Mouse (Mus musculus): ENCODE data around the gene Man1c1. TPM values are rescaled to one million over a fixed set of nuclear protein-coding genes. Genes with fewer than 3 reads are reported as not detected.

The Man1c1 gene
- polyA plus RNA-seq, 1 experiment from 2014 or later, result 3.7 TPM

GRCm38 (mm10) chr4:134551494-134552316 lies 152.4 kb downstream of the Man1c1 start, which contains the start of gene Selenon:
Selenon (minus strand) TSS chr4:134552166.
- peak within 1 kb of the TSS; percentile 86 for H3K27ac ChIP-seq (ENCODE audit: low read length)
- H3K9me3 ChIP-seq (ENCODE audit: low read length), result peaks cover 10% of the 10 kb centered on the region; the same call in 1 of the 2 replicates
- H3K4me2 ChIP-seq (replicated peaks; ENCODE audit: low read depth, low read length), result peak within 1 kb of the TSS; percentile 75
- peak within 1 kb of the TSS; percentile 98 for H3K9ac ChIP-seq (replicated peaks; ENCODE audit: low read length)
- peaks cover 24% of the 10 kb centered on the region for H3K36me3 ChIP-seq (ENCODE audit: insufficient read depth, low read length)
- WGBS, result under 1% methylated on average over 48 of the region's 67 CpGs
- no peaks in the 10 kb centered on the region for H3K27me3 ChIP-seq (ENCODE audit: insufficient read depth, low read length)
- H3K4me3 ChIP-seq (ENCODE audit: low read length), result peak within 1 kb of the TSS; percentile 80
- H3K4me1 ChIP-seq (ENCODE audit: insufficient read depth, low read length), result peaks cover 27% of the 10 kb centered on the region
- peak; percentile 94 for ATAC-seq (ENCODE audit: low FRiP score, low TSS enrichment)

GRCm38 (mm10) chr4:134549899-134550298 lies 154.2 kb downstream of the Man1c1 start:
- H3K27ac ChIP-seq (ENCODE audit: low read length), result no peak overlapping the region
- no peak overlapping the region for H3K4me2 ChIP-seq (replicated peaks; ENCODE audit: low read depth, low read length)
- no peaks in the 10 kb centered on the region for H3K27me3 ChIP-seq (ENCODE audit: insufficient read depth, low read length)
- no peak for ATAC-seq (ENCODE audit: low FRiP score, low TSS enrichment)
- H3K4me1 ChIP-seq (ENCODE audit: insufficient read depth, low read length), result peaks cover 27% of the 10 kb centered on the region
- H3K36me3 ChIP-seq (ENCODE audit: insufficient read depth, low read length), result peaks cover 29% of the 10 kb centered on the region
- no peak overlapping the region for H3K4me3 ChIP-seq (ENCODE audit: low read length)
- H3K9ac ChIP-seq (replicated peaks; ENCODE audit: low read length), result no peak overlapping the region
- H3K9me3 ChIP-seq (ENCODE audit: low read length), result peaks cover 10% of the 10 kb centered on the region; the same call in 1 of the 2 replicates
- WGBS, result 99% methylated on average over 8 of the region's 8 CpGs

GRCm38 (mm10) chr4:134548169-134548938 lies 155.7 kb downstream of the Man1c1 start:
- peaks cover 37% of the 10 kb centered on the region for H3K36me3 ChIP-seq (ENCODE audit: insufficient read depth, low read length)
- no peak overlapping the region for H3K27ac ChIP-seq (ENCODE audit: low read length)
- no peak overlapping the region for H3K4me2 ChIP-seq (replicated peaks; ENCODE audit: low read depth, low read length)
- H3K27me3 ChIP-seq (ENCODE audit: insufficient read depth, low read length), result no peaks in the 10 kb centered on the region
- H3K9ac ChIP-seq (replicated peaks; ENCODE audit: low read length), result no peak overlapping the region
- H3K4me1 ChIP-seq (ENCODE audit: insufficient read depth, low read length), result peaks cover 27% of the 10 kb centered on the region
- 61% methylated on average over 18 of the region's 18 CpGs for WGBS
- ATAC-seq (ENCODE audit: low FRiP score, low TSS enrichment), result no peak
- H3K9me3 ChIP-seq (ENCODE audit: low read length), result peaks cover 10% of the 10 kb centered on the region; the same call in 1 of the 2 replicates
- no peak overlapping the region for H3K4me3 ChIP-seq (ENCODE audit: low read length)

GRCm38 (mm10) chr4:134546814-134547705 lies 157.0 kb downstream of the Man1c1 start:
- no peaks in the 10 kb centered on the region for H3K27me3 ChIP-seq (ENCODE audit: insufficient read depth, low read length)
- H3K4me2 ChIP-seq (replicated peaks; ENCODE audit: low read depth, low read length), result no peak overlapping the region
- H3K4me3 ChIP-seq (ENCODE audit: low read length), result no peak overlapping the region
- H3K36me3 ChIP-seq (ENCODE audit: insufficient read depth, low read length), result peaks cover 47% of the 10 kb centered on the region
- peaks cover 23% of the 10 kb centered on the region for H3K4me1 ChIP-seq (ENCODE audit: insufficient read depth, low read length)
- H3K9ac ChIP-seq (replicated peaks; ENCODE audit: low read length), result no peak overlapping the region
- 0 out of 2 replicates have a peak overlapping the region, but pooled peaks have one; percentile 6 for H3K27ac ChIP-seq (ENCODE audit: low read length)
- no peak for ATAC-seq (ENCODE audit: low FRiP score, low TSS enrichment)
- peaks cover 10% of the 10 kb centered on the region; the same call in 1 of the 2 replicates for H3K9me3 ChIP-seq (ENCODE audit: low read length)
- 52% methylated on average over 9 of the region's 9 CpGs for WGBS

- Histone ChIP-seq H3K9me3 (ENCODE audit: low read length) (no peaks in the 10 kb centered on the region), H3K4me3 (ENCODE audit: low read length) (no peak overlapping the region), H3K4me2 (replicated peaks; ENCODE audit: low read depth, low read length) (no peak overlapping the region), H3K36me3 (ENCODE audit: insufficient read depth, low read length) (peaks cover 60% of the 10 kb centered on the region), H3K9ac (replicated peaks; ENCODE audit: low read length) (no peak overlapping the region), H3K27me3 (ENCODE audit: insufficient read depth, low read length) (no peaks in the 10 kb centered on the region), H3K27ac (ENCODE audit: low read length) (no peak overlapping the region), H3K4me1 (ENCODE audit: insufficient read depth, low read length) (peaks cover 13% of the 10 kb centered on the region)
- peak; percentile 65 for ATAC-seq (ENCODE audit: low FRiP score, low TSS enrichment)
- WGBS, result 4% methylated on average over 5 of the region's 5 CpGs
Observed at GRCm38 (mm10) chr4:134543261-134543660, 160.8 kb downstream of the Man1c1 start.

- Histone ChIP-seq H3K27ac (ENCODE audit: low read length) (no peak overlapping the region), H3K27me3 (ENCODE audit: insufficient read depth, low read length) (no peaks in the 10 kb centered on the region), H3K4me1 (ENCODE audit: insufficient read depth, low read length) (peaks cover 8% of the 10 kb centered on the region), H3K4me2 (replicated peaks; ENCODE audit: low read depth, low read length) (no peak overlapping the region), H3K4me3 (ENCODE audit: low read length) (no peak overlapping the region), H3K9me3 (ENCODE audit: low read length) (no peaks in the 10 kb centered on the region), H3K9ac (replicated peaks; ENCODE audit: low read length) (no peak overlapping the region), H3K36me3 (ENCODE audit: insufficient read depth, low read length) (peaks cover 55% of the 10 kb centered on the region)
- 92% methylated on average over 9 of the region's 9 CpGs for WGBS
- no peak for ATAC-seq (ENCODE audit: low FRiP score, low TSS enrichment)
Observed at GRCm38 (mm10) chr4:134542726-134543125, 161.4 kb downstream of the Man1c1 start.

- Histone ChIP-seq H3K4me3 (ENCODE audit: low read length) (no peak overlapping the region), H3K4me2 (replicated peaks; ENCODE audit: low read depth, low read length) (no peak overlapping the region), H3K27me3 (ENCODE audit: insufficient read depth, low read length) (no peaks in the 10 kb centered on the region), H3K36me3 (ENCODE audit: insufficient read depth, low read length) (peaks cover 41% of the 10 kb centered on the region), H3K4me1 (ENCODE audit: insufficient read depth, low read length) (peaks cover 7% of the 10 kb centered on the region), H3K9me3 (ENCODE audit: low read length) (no peaks in the 10 kb centered on the region), H3K9ac (replicated peaks; ENCODE audit: low read length) (no peak overlapping the region), H3K27ac (ENCODE audit: low read length) (no peak overlapping the region)
- WGBS, result 89% methylated on average over 10 of the region's 10 CpGs
- ATAC-seq (ENCODE audit: low FRiP score, low TSS enrichment), result no peak
Observed at GRCm38 (mm10) chr4:134538997-134539580, 165.0 kb downstream of the Man1c1 start.

GRCm38 (mm10) chr4:134535787-134536151 lies 168.3 kb downstream of the Man1c1 start:
- Histone ChIP-seq H3K27me3 (ENCODE audit: insufficient read depth, low read length) (no peaks in the 10 kb centered on the region), H3K4me1 (ENCODE audit: insufficient read depth, low read length) (peaks cover 15% of the 10 kb centered on the region), H3K27ac (ENCODE audit: low read length) (peak overlapping the region; percentile 45), H3K4me3 (ENCODE audit: low read length) (peak overlapping the region; percentile 92), H3K9me3 (ENCODE audit: low read length) (no peaks in the 10 kb centered on the region), H3K36me3 (ENCODE audit: insufficient read depth, low read length) (peaks cover 21% of the 10 kb centered on the region), H3K9ac (replicated peaks; ENCODE audit: low read length) (peak overlapping the region; percentile 58), H3K4me2 (replicated peaks; ENCODE audit: low read depth, low read length) (peak overlapping the region; percentile 98)
- 0 out of 2 replicates have a peak, but pooled peaks have one; percentile 0 for ATAC-seq (ENCODE audit: low FRiP score, low TSS enrichment)
- WGBS, result 6% methylated on average over 8 of the region's 8 CpGs

Measured in kidney, embryonic 16.5 days (tissue).